Mouse (Mus musculus) neural tube, embryonic 13.5 days (tissue): Measurements from ENCODE around the gene Cct4. TPM values are rescaled to one million over a fixed set of nuclear protein-coding genes. Genes with fewer than 3 reads are reported as not detected.

Experiments used
- ATAC-seq: fragments of 200-750 bp; cut with Nextera tagmentation; 2 replicates; pipeline ENCODE4 v1.8.0; 2017; ENCODE audit warnings: low read depth, mild to moderate bottlenecking, moderate TSS enrichment, moderate library complexity
- H3K27ac ChIP-seq: fragments of 300-500 bp; sonication (generic); replicated peaks from 2 replicates; pipeline ENCODE4 v1.5.1; 2015; ENCODE audit warnings: moderate library complexity, mild to moderate bottlenecking, inconsistent platforms
- H3K27me3 ChIP-seq: fragments of 300-500 bp; sonication (generic); 2 replicates; pipeline ENCODE4 v1.6.1; 2015; ENCODE audit warnings: mild to moderate bottlenecking, inconsistent platforms
- H3K36me3 ChIP-seq: fragments of 300-500 bp; sonication (generic); 2 replicates; pipeline ENCODE4 v1.6.1; 2015; ENCODE audit warnings: mild to moderate bottlenecking, inconsistent platforms
- H3K4me1 ChIP-seq: fragments of 300-500 bp; sonication (generic); replicated peaks from 2 replicates; pipeline ENCODE4 v1.6.1; 2015; ENCODE audit warnings: inconsistent platforms
- H3K4me2 ChIP-seq: fragments of 300-500 bp; sonication (generic); 2 replicates; pipeline ENCODE4 v1.6.1; 2015; ENCODE audit warnings: inconsistent platforms, mild to moderate bottlenecking, moderate library complexity
- H3K4me3 ChIP-seq: fragments of 300-500 bp; sonication (generic); 2 replicates; pipeline ENCODE4 v1.5.1; 2015; ENCODE audit warnings: mild to moderate bottlenecking, inconsistent platforms
- H3K9ac ChIP-seq: fragments of 300-500 bp; sonication (generic); 2 replicates; pipeline ENCODE4 v1.6.1; 2015; ENCODE audit warnings: moderate library complexity, mild to moderate bottlenecking, inconsistent platforms
- H3K9me3 ChIP-seq: fragments of 300-500 bp; sonication (generic); 2 replicates; pipeline ENCODE4 v1.6.1; 2016; ENCODE audit warnings: inconsistent platforms
- WGBS: fragments of 180-500 bp; shearing (Covaris S2); methylation state at CpG from one replicate; pipeline ENCODE4 v1.1.7; 2015; 5-methylcytosine and 5-hydroxymethylcytosine counted together
- polyA plus RNA-seq: library from polyadenylated mRNA; unstranded; fragments of >200 nt; fragmentation: Nextera tagmentation; extraction: Ambion mirVana; gene quantifications from 2 replicates; pipeline ENCODE4 v1.2.1, GENCODE M21; 2015

Cct4 gene
- polyA plus RNA-seq: 306 and 322 TPM in 2 replicates

- H3K27me3 ChIP-seq: no peaks in the 10 kb centered on the region
- peaks cover 21% of the 10 kb centered on the region for H3K4me1 ChIP-seq
- peak within 1 kb of the TSS; percentile 94 for H3K27ac ChIP-seq
- H3K4me3 ChIP-seq: peak within 1 kb of the TSS; percentile 90
- peaks cover 21% of the 10 kb centered on the region for H3K36me3 ChIP-seq
- under 1% methylated on average over 66 of the region's 66 CpGs for WGBS
- peak; percentile 98 for ATAC-seq
- no peaks in the 10 kb centered on the region for H3K9me3 ChIP-seq
- peak within 1 kb of the TSS; percentile 98 for H3K4me2 ChIP-seq
- H3K9ac ChIP-seq: peak within 1 kb of the TSS; percentile 97
Observed at GRCm38 (mm10) chr11:22990393-22991126, at the start of gene Cct4. Cct4 (plus strand) TSS chr11:22990519.

GRCm38 (mm10) chr11:22949101-22949500, 41.2 kb upstream of the Cct4 start:
- no peak for ATAC-seq
- H3K27ac ChIP-seq: no peak overlapping the region
- WGBS: 79% methylated on average over 1 of the region's 1 CpGs

GRCm38 (mm10) chr11:22950131-22950530, 40.2 kb upstream of the Cct4 start:
- no peak for ATAC-seq
- Histone ChIP-seq H3K9me3 (no peaks in the 10 kb centered on the region), H3K36me3 (peaks cover 7% of the 10 kb centered on the region; the same call in 1 of the 2 replicates), H3K9ac (no peak overlapping the region), H3K4me3 (no peak overlapping the region), H3K27me3 (no peaks in the 10 kb centered on the region), H3K27ac (no peak overlapping the region), H3K4me1 (no peaks in the 10 kb centered on the region), H3K4me2 (no peak overlapping the region)
- WGBS: 93% methylated on average over 6 of the region's 6 CpGs

More at GRCm38 (mm10) chr11:22949101-22949500, 41.2 kb upstream of the Cct4 start:
- no peak overlapping the region for H3K4me3 ChIP-seq
- H3K36me3 ChIP-seq: 0 out of 2 replicates have a peak, but pooled peaks cover 2% of the 10 kb centered on the region
- no peaks in the 10 kb centered on the region for H3K4me1 ChIP-seq
- H3K9me3 ChIP-seq: no peaks in the 10 kb centered on the region
- no peaks in the 10 kb centered on the region for H3K27me3 ChIP-seq
- no peak overlapping the region for H3K4me2 ChIP-seq
- no peak overlapping the region for H3K9ac ChIP-seq

GRCm38 (mm10) chr11:22952668-22953067, 37.7 kb upstream of the Cct4 start:
- Histone ChIP-seq H3K4me2 (no peak overlapping the region), H3K27ac (no peak overlapping the region), H3K9me3 (no peaks in the 10 kb centered on the region), H3K4me1 (no peaks in the 10 kb centered on the region), H3K27me3 (no peaks in the 10 kb centered on the region), H3K9ac (no peak overlapping the region), H3K36me3 (peaks cover 7% of the 10 kb centered on the region; the same call in 1 of the 2 replicates), H3K4me3 (no peak overlapping the region)
- 94% methylated on average over 7 of the region's 7 CpGs for WGBS
- ATAC-seq: no peak

- H3K36me3 ChIP-seq: peaks cover 7% of the 10 kb centered on the region; the same call in 1 of the 2 replicates
- no peak overlapping the region for H3K27ac ChIP-seq
- no peaks in the 10 kb centered on the region for H3K9me3 ChIP-seq
- H3K4me2 ChIP-seq: no peak overlapping the region
- 97% methylated on average over 6 of the region's 6 CpGs for WGBS
- no peak overlapping the region for H3K9ac ChIP-seq
- H3K4me3 ChIP-seq: no peak overlapping the region
- H3K4me1 ChIP-seq: no peaks in the 10 kb centered on the region
- ATAC-seq: no peak
- no peaks in the 10 kb centered on the region for H3K27me3 ChIP-seq
Observed at GRCm38 (mm10) chr11:22956346-22956745, 34.0 kb upstream of the Cct4 start.

- 74% methylated on average over 4 of the region's 4 CpGs for WGBS
- peak; percentile 40; the same call in 1 of the 2 replicates for ATAC-seq
Observed at GRCm38 (mm10) chr11:22956830-22957229, 33.5 kb upstream of the Cct4 start.

GRCm38 (mm10) chr11:22957791-22958374, 32.4 kb upstream of the Cct4 start:
- WGBS: 93% methylated on average over 4 of the region's 4 CpGs
- no peak overlapping the region for H3K4me3 ChIP-seq
- no peak overlapping the region for H3K4me2 ChIP-seq
- H3K27ac ChIP-seq: no peak overlapping the region
- H3K9me3 ChIP-seq: no peaks in the 10 kb centered on the region
- H3K9ac ChIP-seq: no peak overlapping the region
- peaks cover 7% of the 10 kb centered on the region; the same call in 1 of the 2 replicates for H3K36me3 ChIP-seq
- ATAC-seq: no peak
- no peaks in the 10 kb centered on the region for H3K27me3 ChIP-seq
- H3K4me1 ChIP-seq: no peaks in the 10 kb centered on the region

More at GRCm38 (mm10) chr11:22956830-22957229, 33.5 kb upstream of the Cct4 start:
- no peak overlapping the region for H3K27ac ChIP-seq
- no peaks in the 10 kb centered on the region for H3K27me3 ChIP-seq
- no peak overlapping the region for H3K4me3 ChIP-seq
- H3K9me3 ChIP-seq: no peaks in the 10 kb centered on the region
- H3K9ac ChIP-seq: no peak overlapping the region
- H3K36me3 ChIP-seq: peaks cover 7% of the 10 kb centered on the region; the same call in 1 of the 2 replicates
- H3K4me2 ChIP-seq: no peak overlapping the region
- H3K4me1 ChIP-seq: no peaks in the 10 kb centered on the region

GRCm38 (mm10) chr11:22962101-22962500, 28.2 kb upstream of the Cct4 start:
- WGBS: 92% methylated on average over 1 of the region's 1 CpGs
- no peaks in the 10 kb centered on the region for H3K27me3 ChIP-seq
- no peak overlapping the region for H3K4me3 ChIP-seq
- ATAC-seq: no peak
- H3K9me3 ChIP-seq: peaks cover 4% of the 10 kb centered on the region; the same call in 1 of the 2 replicates
- H3K27ac ChIP-seq: no peak overlapping the region
- H3K36me3 ChIP-seq: peaks cover 6% of the 10 kb centered on the region; the same call in 1 of the 2 replicates
- H3K4me1 ChIP-seq: no peaks in the 10 kb centered on the region
- no peak overlapping the region for H3K4me2 ChIP-seq
- no peak overlapping the region for H3K9ac ChIP-seq

GRCm38 (mm10) chr11:22964401-22964800, 25.9 kb upstream of the Cct4 start:
- WGBS: 75% methylated on average over 4 of the region's 4 CpGs
- H3K4me2 ChIP-seq: no peak overlapping the region
- no peaks in the 10 kb centered on the region for H3K27me3 ChIP-seq
- no peak overlapping the region for H3K4me3 ChIP-seq
- H3K4me1 ChIP-seq: no peaks in the 10 kb centered on the region
- H3K9ac ChIP-seq: no peak overlapping the region
- peaks cover 15% of the 10 kb centered on the region for H3K9me3 ChIP-seq
- peaks cover 6% of the 10 kb centered on the region; the same call in 1 of the 2 replicates for H3K36me3 ChIP-seq
- no peak overlapping the region for H3K27ac ChIP-seq
- ATAC-seq: no peak

GRCm38 (mm10) chr11:22965503-22965902, 24.8 kb upstream of the Cct4 start:
- 82% methylated on average over 4 of the region's 4 CpGs for WGBS
- no peak for ATAC-seq

GRCm38 (mm10) chr11:22969486-22969885, 20.8 kb upstream of the Cct4 start:
- Histone ChIP-seq H3K4me3 (no peak overlapping the region), H3K9me3 (peaks cover 45% of the 10 kb centered on the region), H3K27me3 (no peaks in the 10 kb centered on the region), H3K4me2 (no peak overlapping the region), H3K9ac (no peak overlapping the region), H3K4me1 (peaks cover 7% of the 10 kb centered on the region), H3K27ac (no peak overlapping the region), H3K36me3 (peaks cover 22% of the 10 kb centered on the region)
- 68% methylated on average over 6 of the region's 6 CpGs for WGBS
- ATAC-seq: no peak

More at GRCm38 (mm10) chr11:22965503-22965902, 24.8 kb upstream of the Cct4 start:
- peaks cover 18% of the 10 kb centered on the region for H3K9me3 ChIP-seq
- no peak overlapping the region for H3K4me3 ChIP-seq
- no peak overlapping the region for H3K9ac ChIP-seq
- no peaks in the 10 kb centered on the region for H3K27me3 ChIP-seq
- no peaks in the 10 kb centered on the region for H3K4me1 ChIP-seq
- no peak overlapping the region for H3K4me2 ChIP-seq
- no peak overlapping the region for H3K27ac ChIP-seq
- peaks cover 6% of the 10 kb centered on the region; the same call in 1 of the 2 replicates for H3K36me3 ChIP-seq

- no peak overlapping the region for H3K4me2 ChIP-seq
- no peaks in the 10 kb centered on the region for H3K27me3 ChIP-seq
- no peak overlapping the region for H3K4me3 ChIP-seq
- no peak for ATAC-seq
- H3K9ac ChIP-seq: no peak overlapping the region
- H3K4me1 ChIP-seq: peaks cover 15% of the 10 kb centered on the region
- WGBS: 100% methylated on average over 1 of the region's 1 CpGs
- peaks cover 45% of the 10 kb centered on the region for H3K9me3 ChIP-seq
- H3K27ac ChIP-seq: no peak overlapping the region
- H3K36me3 ChIP-seq: peaks cover 22% of the 10 kb centered on the region
Observed at GRCm38 (mm10) chr11:22970546-22970945, 19.8 kb upstream of the Cct4 start.
